Mouse (Mus musculus) lung, postnatal 0 days (tissue): Measurements from ENCODE around the gene Lfng. TPM values are rescaled to one million over a fixed set of nuclear protein-coding genes. Genes with fewer than 3 reads are reported as not detected.

ENCODE experiments used
- ATAC-seq: fragments of 200-750 bp; cut with Nextera tagmentation; 2 replicates; pipeline ENCODE4 v1.8.0; 2017; ENCODE audit warnings: moderate library complexity
- DNase-seq: peaks from one replicate; pipeline ENCODE4 v3.0.0-alpha.2; 2016; ENCODE audit warnings: low spot score
- H3K27ac ChIP-seq: fragments of 300-500 bp; sonication (generic); 2 replicates; pipeline ENCODE4 v1.5.1; 2014; ENCODE audit warnings: antibody characterized with exemption, mild to moderate bottlenecking, low read length, mixed read lengths
- H3K27me3 ChIP-seq: fragments of 300-500 bp; sonication (generic); replicated peaks from 2 replicates; pipeline ENCODE4 v1.6.1; 2014; ENCODE audit warnings: low read length, mixed read lengths; ENCODE audit not compliant: insufficient read depth
- H3K36me3 ChIP-seq: fragments of 300-500 bp; sonication (generic); 2 replicates; pipeline ENCODE4 v1.6.1; 2014; ENCODE audit warnings: low read length, mixed read lengths; ENCODE audit not compliant: insufficient read depth
- H3K4me1 ChIP-seq: fragments of 300-500 bp; sonication (generic); 2 replicates; pipeline ENCODE4 v1.6.1; 2014; ENCODE audit warnings: antibody characterized with exemption, low read depth, low read length, mixed read lengths; ENCODE audit not compliant: insufficient read depth
- H3K4me2 ChIP-seq: fragments of 300-500 bp; sonication (generic); replicated peaks from 2 replicates; pipeline ENCODE4 v1.6.1; 2014; ENCODE audit warnings: low read depth, mild to moderate bottlenecking, low read length, moderate library complexity, mixed read lengths
- H3K4me3 ChIP-seq: fragments of 300-500 bp; sonication (generic); 2 replicates; pipeline ENCODE4 v1.5.1; 2014; ENCODE audit warnings: low read depth, low read length
- H3K9ac ChIP-seq: fragments of 300-500 bp; sonication (generic); replicated peaks from 2 replicates; pipeline ENCODE4 v1.6.1; 2014; ENCODE audit warnings: low read depth, mild to moderate bottlenecking
- H3K9me3 ChIP-seq: fragments of 300-500 bp; sonication (generic); 2 replicates; pipeline ENCODE4 v1.6.1; 2016; ENCODE audit warnings: low read length, mixed read lengths
- CTCF ChIP-seq: IDR thresholded peaks from 2 replicates; pipeline ENCODE4 v1.5.1; 2016; ENCODE audit warnings: antibody characterized with exemption, mild to moderate bottlenecking
- EP300 ChIP-seq: IDR thresholded peaks from 2 replicates; pipeline ENCODE4 v1.6.1; 2016; ENCODE audit warnings: antibody characterized with exemption, mild to moderate bottlenecking, control low read depth
- WGBS: fragments of 180-500 bp; shearing (Covaris S2); extraction: QIAGEN DNeasy Blood & Tissue Kit; methylation state at CpG from one replicate; pipeline ENCODE4 v1.1.7; 2014; 5-methylcytosine and 5-hydroxymethylcytosine counted together
- polyA plus RNA-seq: library from polyadenylated mRNA; unstranded; fragments of >200 nt; fragmentation: Nextera tagmentation; extraction: Ambion mirVana; gene quantifications from 2 replicates; pipeline ENCODE4 v1.2.1, GENCODE M21; 2015

Lfng gene
- polyA plus RNA-seq, 1 experiment from 2014 or later, result 23.1 TPM

GRCm38 (mm10) chr5:140607836-140608633 lies 915 bp downstream of the Lfng start:
- ATAC-seq (no peak), DNase-seq (peak; percentile 47)
- Histone ChIP-seq H3K36me3 (no peaks in the 10 kb centered on the region; the same call in 1 of the 2 replicates), H3K4me3 (peak overlapping the region; percentile 62), H3K27me3 (peaks cover 4% of the 10 kb centered on the region), H3K27ac (peak overlapping the region; percentile 98), H3K9ac (peak overlapping the region; percentile 64), H3K4me1 (peaks cover 36% of the 10 kb centered on the region), H3K4me2 (peak overlapping the region; percentile 75), H3K9me3 (no peaks in the 10 kb centered on the region)
- WGBS, result 3% methylated on average over 17 of the region's 17 CpGs
- TF ChIP-seq EP300 (no peak), CTCF (no peak; the same call in 1 of the 2 replicates)

- peak overlapping the region; percentile 75 for H3K4me2 ChIP-seq
- H3K4me1 ChIP-seq, result peaks cover 41% of the 10 kb centered on the region
- H3K27ac ChIP-seq, result peak overlapping the region; percentile 98
- H3K27me3 ChIP-seq, result peaks cover 4% of the 10 kb centered on the region
- ATAC-seq, result no peak
- WGBS, result 4% methylated on average over 15 of the region's 16 CpGs
- H3K36me3 ChIP-seq, result no peaks in the 10 kb centered on the region; the same call in 1 of the 2 replicates
- peak overlapping the region; percentile 64 for H3K9ac ChIP-seq
- H3K9me3 ChIP-seq, result no peaks in the 10 kb centered on the region
- DNase-seq, result no peak
- no peak for TF ChIP-seq CTCF
- TF ChIP-seq EP300, result no peak
- H3K4me3 ChIP-seq, result peak overlapping the region; percentile 62
Observed at GRCm38 (mm10) chr5:140608634-140609015, 1.5 kb downstream of the Lfng start.

GRCm38 (mm10) chr5:140609511-140610272 lies 2.6 kb downstream of the Lfng start:
- Histone ChIP-seq H3K4me2 (peak overlapping the region; percentile 75), H3K9me3 (no peaks in the 10 kb centered on the region), H3K27ac (peak overlapping the region; percentile 98), H3K36me3 (no peaks in the 10 kb centered on the region; the same call in none of the 2 replicates), H3K9ac (peak overlapping the region; percentile 54), H3K4me1 (peaks cover 41% of the 10 kb centered on the region), H3K27me3 (peaks cover 4% of the 10 kb centered on the region), H3K4me3 (peak overlapping the region; percentile 62)
- no peak for TF ChIP-seq CTCF
- TF ChIP-seq EP300, result no peak; the same call in 1 of the 2 replicates
- DNase-seq (peak; percentile 76), ATAC-seq (peak; percentile 23)
- 21% methylated on average over 13 of the region's 13 CpGs for WGBS

GRCm38 (mm10) chr5:140610273-140611011 lies 3.3 kb downstream of the Lfng start:
- DNase-seq, result peak; percentile 90
- Histone ChIP-seq H3K4me2 (peak overlapping the region; percentile 75), H3K36me3 (no peaks in the 10 kb centered on the region; the same call in none of the 2 replicates), H3K27ac (peak overlapping the region; percentile 98), H3K9ac (peak overlapping the region; percentile 54), H3K9me3 (no peaks in the 10 kb centered on the region), H3K4me1 (peaks cover 41% of the 10 kb centered on the region), H3K4me3 (peak overlapping the region; percentile 62), H3K27me3 (peaks cover 4% of the 10 kb centered on the region; the same call in 1 of the 2 replicates)
- ATAC-seq, result peak; percentile 66
- TF ChIP-seq CTCF (no peak), EP300 (0 out of 2 replicates have a peak, but pooled peaks have one; percentile 31)
- 2% methylated on average over 23 of the region's 30 CpGs for WGBS

- no peaks in the 10 kb centered on the region for H3K9me3 ChIP-seq
- DNase-seq, result peak; percentile 92
- H3K27me3 ChIP-seq, result peaks cover 3% of the 10 kb centered on the region; the same call in 1 of the 2 replicates
- peak overlapping the region; percentile 62 for H3K4me3 ChIP-seq
- peak overlapping the region; percentile 75 for H3K4me2 ChIP-seq
- H3K9ac ChIP-seq, result peak overlapping the region; percentile 54
- H3K27ac ChIP-seq, result peak overlapping the region; percentile 98
- ATAC-seq, result peak; percentile 67
- TF ChIP-seq CTCF (no peak), EP300 (no peak)
- 4% methylated on average over 21 of the region's 21 CpGs for WGBS
- peaks cover 40% of the 10 kb centered on the region for H3K4me1 ChIP-seq
- no peaks in the 10 kb centered on the region; the same call in none of the 2 replicates for H3K36me3 ChIP-seq
Observed at GRCm38 (mm10) chr5:140611021-140611583, 4.0 kb downstream of the Lfng start.
